ENCODE assay signal across 8 mouse cellular contexts in the genomic region with DNA sequence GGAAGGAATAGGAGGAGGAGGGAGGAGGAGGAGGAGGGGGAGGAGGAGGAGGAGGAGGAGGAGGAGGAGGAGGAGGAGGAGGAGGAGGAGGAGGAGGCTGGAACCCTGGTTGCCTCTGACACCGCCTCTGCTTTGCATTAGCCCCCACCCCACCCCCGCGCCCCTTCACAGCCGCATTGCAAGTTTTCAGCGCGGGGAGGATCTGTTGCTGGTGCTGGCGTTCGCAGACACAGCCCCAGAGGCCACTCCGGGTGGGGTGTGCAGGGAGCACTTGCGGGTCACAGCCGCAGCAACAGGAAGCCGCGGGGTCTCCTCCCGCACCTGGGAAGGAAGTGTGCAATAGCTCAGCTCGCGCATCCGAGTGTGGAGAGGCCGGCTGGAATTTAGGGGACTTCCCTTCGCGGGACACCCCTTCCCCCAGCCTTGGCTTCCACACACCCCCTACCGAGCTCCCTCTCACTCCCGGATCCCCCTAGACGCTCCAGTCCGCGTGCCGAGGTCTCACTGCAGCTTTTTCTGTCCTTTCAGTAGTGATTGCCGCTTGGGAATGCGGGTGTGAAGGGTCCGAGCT. TPM values are rescaled to one million over a fixed set of nuclear protein-coding genes. Genes with fewer than 3 reads are reported as not detected.
DNase-seq lines count a peak whose midpoint lies in the region; ATAC-seq and TF ChIP-seq lines count a peak whose summit lies in the region.

No protein-coding gene starts in this region.

- no peaks in the 10 kb centered on the region for H3K36me3 ChIP-seq in forebrain, embryonic 14.5 days (ENCODE audit: control insufficient read depth, insufficient read depth, low read length)

- peak overlapping the region; percentile 97 for H3K4me2 ChIP-seq in forebrain, embryonic 14.5 days (ENCODE audit: low read length)

- under 1% methylated on average over 28 of the region's 29 CpGs for WGBS in bone marrow, adult 2 months
- WGBS in forebrain, embryonic 14.5 days: 2% methylated on average over 29 of the region's 29 CpGs
- 0% methylated on average over 29 of the region's 29 CpGs for WGBS in lung, adult 2 months
- under 1% methylated on average over 29 of the region's 29 CpGs for WGBS in olfactory bulb, adult 2 months

- H3K4me3 ChIP-seq in bone marrow, adult 2 months (replicated peaks; ENCODE audit: control insufficient read depth, low read depth, low read length): peak overlapping the region; percentile 11
- peak overlapping the region; percentile 60 for H3K4me3 ChIP-seq in forebrain, embryonic 14.5 days (ENCODE audit: low read depth, low read length)
- H3K4me3 ChIP-seq in lung, adult 2 months (replicated peaks; ENCODE audit: extremely low read depth, low read depth, low read length): peak overlapping the region; percentile 78
- peak overlapping the region; percentile 72 for H3K4me3 ChIP-seq in olfactory bulb, adult 2 months (ENCODE audit: insufficient read depth, low read depth, low read length)

- intact Hi-C loops in heart, postnatal 14 days (cut with DNase I): loop anchor here (1.0 to 5.0 kb wide), 4 partner anchors 83 to 303 kb away; a partner anchor contains a TSS

- H3K9me3 ChIP-seq in forebrain, embryonic 14.5 days (replicated peaks; ENCODE audit: control insufficient read depth, low read length): no peaks in the 10 kb centered on the region

- peak overlapping the region; percentile 70 for H3K9ac ChIP-seq in forebrain, embryonic 14.5 days (ENCODE audit: low read length)

- no peaks in the 10 kb centered on the region for H3K27me3 ChIP-seq in forebrain, embryonic 14.5 days (replicated peaks; ENCODE audit: control insufficient read depth, insufficient read depth, low read length)

- no peak for TF ChIP-seq CTCF in bone marrow, adult 2 months (IDR thresholded peaks at IDR 0.05; ENCODE audit: control insufficient read depth, insufficient read depth, low read length)
- TF ChIP-seq CTCF in lung, adult 2 months (IDR thresholded peaks at IDR 0.05; ENCODE audit: insufficient read depth, low read length): no peak
- TF ChIP-seq CTCF in olfactory bulb, adult 2 months (IDR thresholded peaks at IDR 0.05; ENCODE audit: insufficient read depth, low read depth, low read length): no peak

- peak; percentile 16 for DNase-seq in CD4-positive helper T cell, adult 2 months (ENCODE audit: low read depth, low spot score)
- DNase-seq in forebrain, embryonic 14.5 days (ENCODE audit: low spot score): peak; percentile 50
- peak; percentile 54 to 57 for DNase-seq in heart, postnatal 14 days
- DNase-seq in layer of hippocampus, adult 18-20 months (ENCODE audit: low spot score in 2 of 2): peak; percentile 21 to 30
- peak; percentile 56 for DNase-seq in lung, adult 2 months
- DNase-seq in urinary bladder, adult 18-20 months (ENCODE audit: low spot score in 2 of 2): peak; percentile 22 to 53

- ATAC-seq in forebrain, embryonic 14.5 days: peak; percentile 10

- no peak overlapping the region; the same call in 1 of the 2 replicates for H3K27ac ChIP-seq in bone marrow, adult 2 months (ENCODE audit: control insufficient read depth, insufficient read depth, low read depth, low read length, poor library complexity)
- H3K27ac ChIP-seq in forebrain, embryonic 14.5 days (ENCODE audit: low read depth, low read length): peak overlapping the region; percentile 70; the same call in 1 of the 2 replicates
- peak overlapping the region; percentile 4; the same call in 1 of the 2 replicates for H3K27ac ChIP-seq in olfactory bulb, adult 2 months (ENCODE audit: insufficient read depth, low read depth, low read length)

- no peak for TF ChIP-seq POLR2A in bone marrow, adult 2 months (IDR thresholded peaks at IDR 0.05; ENCODE audit: borderline replicate concordance, control insufficient read depth, low read depth, low read length)
- no peak for TF ChIP-seq POLR2A in lung, adult 2 months (IDR thresholded peaks at IDR 0.05; ENCODE audit: borderline replicate concordance, extremely low read depth, low read depth, low read length)
- no peak for TF ChIP-seq POLR2A in olfactory bulb, adult 2 months (IDR thresholded peaks at IDR 0.05; ENCODE audit: insufficient read depth, low read depth, low read length)

- H3K4me1 ChIP-seq in bone marrow, adult 2 months (ENCODE audit: control insufficient read depth, insufficient read depth, low read length): no peaks in the 10 kb centered on the region; the same call in 1 of the 2 replicates
- H3K4me1 ChIP-seq in forebrain, embryonic 14.5 days (ENCODE audit: control insufficient read depth, insufficient read depth, low read length): peaks cover 10% of the 10 kb centered on the region
- H3K4me1 ChIP-seq in lung, adult 2 months (ENCODE audit: control insufficient read depth, insufficient read depth, low read length): peaks cover 11% of the 10 kb centered on the region
- H3K4me1 ChIP-seq in olfactory bulb, adult 2 months (ENCODE audit: control insufficient read depth, insufficient read depth, low read length): peaks cover 16% of the 10 kb centered on the region

RNA-seq across cellular contexts. Expression of a gene that starts 1.3 kb away (rescaled TPM):
- polyA plus RNA-seq in bone marrow, adult 2 months (2011; ENCODE audit: insufficient read depth, insufficient read length, low replicate concordance, missing spikeins): 3.6 and 7.7 TPM in 2 replicates
- polyA plus RNA-seq in forebrain, embryonic 14.5 days (2014; fragmentation: Nextera tagmentation; extraction: Ambion mirVana): 3.6 and 4.4 TPM in 2 replicates
- 10 to 100 TPM; 53.4 to 54.8 TPM for total RNA-seq in heart, postnatal 14 days (2021)
- 10 to 100 TPM; 12.5 to 13.8 TPM for total RNA-seq in layer of hippocampus, adult 18-20 months (2021)
- 28.4 and 31.1 TPM in 2 replicates for polyA plus RNA-seq in lung, adult 2 months (2012; rRNA removed)
- polyA plus RNA-seq in olfactory bulb, adult 2 months (2012; ENCODE audit: insufficient read depth, insufficient read length, low replicate concordance, missing spikeins): not detected in 2 replicates

RNA-seq across cellular contexts. Expression of a gene that starts 52.0 kb away (rescaled TPM):
- polyA plus RNA-seq in bone marrow, adult 2 months (2011; ENCODE audit: insufficient read depth, insufficient read length, low replicate concordance, missing spikeins): 11.8 and 20.7 TPM in 2 replicates
- polyA plus RNA-seq in forebrain, embryonic 14.5 days (2014; fragmentation: Nextera tagmentation; extraction: Ambion mirVana): 20.3 and 22.5 TPM in 2 replicates
- 10 to 100 TPM; 38.4 to 38.5 TPM for total RNA-seq in heart, postnatal 14 days (2021)
- total RNA-seq in layer of hippocampus, adult 18-20 months (2021): 10 to 100 TPM; 21.5 to 23.9 TPM
- polyA plus RNA-seq in lung, adult 2 months (2012; rRNA removed): 24.3 and 28.2 TPM in 2 replicates
- polyA plus RNA-seq in olfactory bulb, adult 2 months (2012; ENCODE audit: insufficient read depth, insufficient read length, low replicate concordance, missing spikeins): not detected in 2 replicates

Comparison
In these comparisons a context has a peak if more than half of its experiments do, and no peak if none do; other contexts are left out.
1. H3K4me3 ChIP-seq: peak in every context shown above with its lines; median percentile 78 in lung, adult 2 months; 72 in olfactory bulb, adult 2 months; 60 in forebrain, embryonic 14.5 days; 11 in bone marrow, adult 2 months.
2. RNA of a gene that starts 52.0 kb away (polyA plus RNA-seq): 24.3 to 28.2 TPM in lung, adult 2 months, 11.8 to 20.7 TPM in bone marrow, adult 2 months and 20.3 to 22.5 TPM in forebrain, embryonic 14.5 days; not detected in olfactory bulb, adult 2 months; every median in the first group is over 10 times any median in the second.
3. Peak in every context shown above with its lines, with median percentiles within 50 percentile points of each other: DNase-seq.